Mouse (Mus musculus) neural tube, embryonic 10.5 days (tissue): Measurements from ENCODE around the gene Olfr727.

Source experiments
- DNase-seq: peaks from one replicate; pipeline ENCODE4 v3.0.0-alpha.2; 2017; ENCODE audit warnings: low spot score; ENCODE audit errors: extremely low spot score

The Olfr727 gene

GRCm38 (mm10) chr14:50122886-50123285 is at the start of gene Olfr727:
TSS of gene Olfr727 (plus strand) at chr14:50123186.
- DNase-seq, result no peak

DNA sequence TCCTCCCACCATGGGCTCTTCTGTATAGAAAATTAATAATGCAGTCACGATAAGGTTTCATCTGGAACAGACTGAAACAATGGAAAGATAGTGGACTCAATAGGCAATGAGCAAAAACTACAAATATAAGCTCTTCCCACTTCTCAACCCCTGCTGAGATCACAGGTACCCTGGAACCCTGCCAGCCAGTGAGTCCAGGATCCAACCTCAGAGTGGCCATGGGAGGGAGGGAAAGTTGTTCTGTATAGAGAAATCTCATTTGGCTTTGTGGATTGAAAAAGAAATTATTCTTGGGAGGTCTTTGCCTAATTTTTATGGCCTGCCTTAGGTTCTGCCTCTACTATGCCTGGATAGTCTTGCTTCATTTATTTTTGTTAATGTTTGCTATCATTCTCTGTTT is 32.1 kb upstream of the Olfr727 start, which contains the start of gene Olfr726:
Olfr726 (minus strand) TSS at position 101 of the 400 bp plus-strand sequence.
- DNase-seq, result no peak

GRCm38 (mm10) chr14:50142580-50142979 is 19.6 kb downstream of the Olfr727 start, which contains the start of gene Olfr728:
TSS of gene Olfr728 (minus strand) at chr14:50142680.
- no peak for DNase-seq

DNA sequence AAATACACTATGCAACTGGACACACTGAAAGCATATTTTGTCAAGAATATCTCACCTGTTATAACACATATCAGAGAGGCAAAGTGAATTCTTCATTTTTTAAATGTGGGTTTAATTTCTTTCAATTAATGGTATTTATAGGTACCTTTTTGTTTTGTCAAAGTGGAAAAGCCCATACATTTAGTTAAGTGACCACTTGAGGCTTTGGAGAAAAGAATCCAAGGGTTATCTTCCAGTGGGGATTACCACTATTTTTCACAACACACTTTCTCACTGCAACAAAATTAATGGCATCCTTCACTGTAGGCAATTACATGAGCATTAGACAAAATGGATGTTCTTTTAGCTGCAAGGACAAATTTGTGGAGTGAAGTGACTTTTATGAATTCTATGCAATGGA is 29.8 kb downstream of the Olfr727 start, which contains the start of gene Olfr729:
Olfr729 (minus strand) TSS at position 101 of the 400 bp plus-strand sequence.
- DNase-seq, result no peak
